Mouse (Mus musculus): Measurements from ENCODE around the gene Timmdc1. TPM values are rescaled to one million over a fixed set of nuclear protein-coding genes. Genes with fewer than 3 reads are reported as not detected.
A peak's percentile ranks its signal among the peaks of the same experiment; 100 is the strongest.

The Timmdc1 gene
- polyA plus RNA-seq, 1 experiment from 2014 or later = 31.6 TPM

- Histone ChIP-seq H3K4me3 (no peak overlapping the region), H3K4me2 (replicated peaks) (no peak overlapping the region), H3K9ac (no peak overlapping the region), H3K4me1 (peaks cover 2% of the 10 kb centered on the region; the same call in 1 of the 2 replicates), H3K36me3 (no peaks in the 10 kb centered on the region), H3K27ac (no peak overlapping the region), H3K27me3 (no peaks in the 10 kb centered on the region), H3K9me3 (replicated peaks) (no peaks in the 10 kb centered on the region)
- 55% methylated on average over 11 of the region's 11 CpGs for WGBS
- ATAC-seq (ENCODE audit: low FRiP score) = no peak
Measured at GRCm38 (mm10) chr16:38456812-38457567, 65.5 kb downstream of the Timmdc1 start.

- no peak within 1 kb of the TSS for H3K4me2 ChIP-seq (replicated peaks)
- H3K4me3 ChIP-seq = no peak within 1 kb of the TSS
- H3K9ac ChIP-seq = no peak within 1 kb of the TSS
- whole genome bisulfite sequencing = 73% methylated on average over 15 of the region's 17 CpGs
- no peaks in the 10 kb centered on the region for H3K27me3 ChIP-seq
- no peaks in the 10 kb centered on the region for H3K9me3 ChIP-seq (replicated peaks)
- no peak within 1 kb of the TSS for H3K27ac ChIP-seq
- peaks cover 12% of the 10 kb centered on the region for H3K4me1 ChIP-seq
- ATAC-seq (ENCODE audit: low FRiP score) = no peak
- H3K36me3 ChIP-seq = no peaks in the 10 kb centered on the region
Measured at GRCm38 (mm10) chr16:38455511-38456418, 66.7 kb downstream of the Timmdc1 start, which contains the start of gene Cd80. TSS of gene Cd80 (plus strand) at chr16:38455561.

GRCm38 (mm10) chr16:38454533-38455254 is 67.8 kb downstream of the Timmdc1 start:
- peaks cover 4% of the 10 kb centered on the region for H3K36me3 ChIP-seq
- no peak overlapping the region for H3K4me2 ChIP-seq (replicated peaks)
- WGBS = 84% methylated on average over 11 of the region's 11 CpGs
- H3K27me3 ChIP-seq = no peaks in the 10 kb centered on the region
- no peak overlapping the region for H3K4me3 ChIP-seq
- H3K27ac ChIP-seq = no peak overlapping the region
- ATAC-seq (ENCODE audit: low FRiP score) = no peak
- peaks cover 17% of the 10 kb centered on the region for H3K4me1 ChIP-seq
- no peak overlapping the region for H3K9ac ChIP-seq
- H3K9me3 ChIP-seq (replicated peaks) = no peaks in the 10 kb centered on the region

GRCm38 (mm10) chr16:38453952-38454351 is 68.5 kb downstream of the Timmdc1 start:
- no peak overlapping the region for H3K4me2 ChIP-seq (replicated peaks)
- H3K4me3 ChIP-seq = no peak overlapping the region
- no peaks in the 10 kb centered on the region for H3K27me3 ChIP-seq
- H3K9ac ChIP-seq = no peak overlapping the region
- ATAC-seq (ENCODE audit: low FRiP score) = no peak
- peaks cover 17% of the 10 kb centered on the region for H3K4me1 ChIP-seq
- H3K9me3 ChIP-seq (replicated peaks) = no peaks in the 10 kb centered on the region
- 92% methylated on average over 4 of the region's 4 CpGs for WGBS
- H3K27ac ChIP-seq = no peak overlapping the region
- peaks cover 11% of the 10 kb centered on the region for H3K36me3 ChIP-seq

- H3K27ac ChIP-seq = 0 out of 2 replicates have a peak overlapping the region, but pooled peaks have one; percentile 83
- peak overlapping the region; percentile 74 for H3K4me3 ChIP-seq
- no peaks in the 10 kb centered on the region for H3K27me3 ChIP-seq
- peaks cover 17% of the 10 kb centered on the region for H3K4me1 ChIP-seq
- 28% methylated on average over 3 of the region's 3 CpGs for WGBS
- ATAC-seq (ENCODE audit: low FRiP score) = no peak
- H3K4me2 ChIP-seq (replicated peaks) = peak overlapping the region; percentile 71
- H3K9ac ChIP-seq = peak overlapping the region; percentile 82
- peaks cover 19% of the 10 kb centered on the region for H3K36me3 ChIP-seq
- H3K9me3 ChIP-seq (replicated peaks) = no peaks in the 10 kb centered on the region
Measured at GRCm38 (mm10) chr16:38453203-38453553, 69.3 kb downstream of the Timmdc1 start.

- Histone ChIP-seq H3K9ac (peak within 1 kb of the TSS; percentile 82), H3K27ac (peak within 1 kb of the TSS; percentile 83), H3K4me3 (peak within 1 kb of the TSS; percentile 74), H3K4me1 (peaks cover 17% of the 10 kb centered on the region), H3K27me3 (no peaks in the 10 kb centered on the region), H3K4me2 (replicated peaks) (peak within 1 kb of the TSS; percentile 71), H3K36me3 (peaks cover 24% of the 10 kb centered on the region), H3K9me3 (replicated peaks) (no peaks in the 10 kb centered on the region)
- ATAC-seq (ENCODE audit: low FRiP score) = peak; percentile 98
- under 1% methylated on average over 53 of the region's 61 CpGs for WGBS
Measured at GRCm38 (mm10) chr16:38452442-38453202, 69.8 kb downstream of the Timmdc1 start, which contains the start of gene Adprh. TSS of gene Adprh (minus strand) at chr16:38452703.

GRCm38 (mm10) chr16:38451421-38452205 is 70.8 kb downstream of the Timmdc1 start:
- Histone ChIP-seq H3K36me3 (peaks cover 34% of the 10 kb centered on the region), H3K9me3 (replicated peaks) (no peaks in the 10 kb centered on the region), H3K4me1 (peaks cover 17% of the 10 kb centered on the region), H3K27me3 (no peaks in the 10 kb centered on the region), H3K9ac (peak overlapping the region; percentile 82), H3K27ac (peak overlapping the region; percentile 83; the same call in 1 of the 2 replicates), H3K4me2 (replicated peaks) (peak overlapping the region; percentile 71), H3K4me3 (peak overlapping the region; percentile 74)
- WGBS = 47% methylated on average over 12 of the region's 12 CpGs
- ATAC-seq (ENCODE audit: low FRiP score) = peak; percentile 9; the same call in 1 of the 2 replicates

GRCm38 (mm10) chr16:38450707-38451106 is 71.8 kb downstream of the Timmdc1 start:
- H3K9ac ChIP-seq = no peak overlapping the region
- no peak overlapping the region for H3K4me3 ChIP-seq
- H3K9me3 ChIP-seq (replicated peaks) = no peaks in the 10 kb centered on the region
- ATAC-seq (ENCODE audit: low FRiP score) = no peak
- H3K27me3 ChIP-seq = no peaks in the 10 kb centered on the region
- peaks cover 17% of the 10 kb centered on the region for H3K4me1 ChIP-seq
- no peak overlapping the region for H3K4me2 ChIP-seq (replicated peaks)
- WGBS = 86% methylated on average over 7 of the region's 7 CpGs
- H3K27ac ChIP-seq = no peak overlapping the region
- H3K36me3 ChIP-seq = peaks cover 43% of the 10 kb centered on the region

- 92% methylated on average over 12 of the region's 12 CpGs for WGBS
- no peak overlapping the region for H3K4me2 ChIP-seq (replicated peaks)
- peaks cover 66% of the 10 kb centered on the region for H3K36me3 ChIP-seq
- H3K9ac ChIP-seq = no peak overlapping the region
- no peak for ATAC-seq (ENCODE audit: low FRiP score)
- peaks cover 17% of the 10 kb centered on the region for H3K4me1 ChIP-seq
- H3K4me3 ChIP-seq = no peak overlapping the region
- H3K9me3 ChIP-seq (replicated peaks) = no peaks in the 10 kb centered on the region
- no peak overlapping the region for H3K27ac ChIP-seq
- no peaks in the 10 kb centered on the region for H3K27me3 ChIP-seq
Measured at GRCm38 (mm10) chr16:38448458-38448857, 74.0 kb downstream of the Timmdc1 start.

Data from hindbrain, embryonic 12.5 days (tissue).